Mouse (Mus musculus) CH12.LX (cell line): ENCODE measurements around the gene Ppm1n. TPM values are rescaled to one million over a fixed set of nuclear protein-coding genes. Genes with fewer than 3 reads are reported as not detected.

Experiments
- DNase-seq: peaks from one replicate; pipeline ENCODE4 v3.0.0-alpha.2; 2013; ENCODE audit errors: extremely low read depth
- H3K27ac ChIP-seq: 2 replicates; pipeline ENCODE4 v1.5.1; 2012; ENCODE audit warnings: low read depth, mild to moderate bottlenecking, control low read depth, moderate library complexity; ENCODE audit not compliant: insufficient read depth
- H3K27me3 ChIP-seq: replicated peaks from 2 replicates; pipeline ENCODE3; 2012; ENCODE audit warnings: inconsistent platforms
- H3K36me3 ChIP-seq, 2 experiments: replicated peaks in 1 of 2; 2 replicates each; pipeline versions ENCODE3 to v1.6.1; 2012; ENCODE audit warnings: inconsistent platforms in 1 of 2, low read length in 1 of 2, mild to moderate bottlenecking in 1 of 2, mixed read lengths in 1 of 2, moderate library complexity in 1 of 2; ENCODE audit not compliant: control insufficient read depth in 1 of 2, insufficient read depth in 1 of 2
- H3K4me1 ChIP-seq, 2 experiments: 2 replicates each; pipeline ENCODE4 v1.6.1; 2012; ENCODE audit warnings: inconsistent platforms in 1 of 2, moderate library complexity in 1 of 2; ENCODE audit not compliant: insufficient read depth in 2 of 2, control insufficient read depth in 1 of 2
- H3K4me2 ChIP-seq: 2 replicates; pipeline ENCODE4 v1.6.1; 2012; ENCODE audit warnings: low read depth, mild to moderate bottlenecking, control low read depth; ENCODE audit not compliant: poor library complexity, insufficient read depth, severe bottlenecking
- H3K4me3 ChIP-seq, 3 experiments: fragments of 150-350 bp in 1 of 3; sonication (generic) in 1 of 3; replicated peaks in 1 of 3; 2 replicates each; pipeline versions ENCODE3 to v1.5.1; 2011 to 2012; ENCODE audit warnings: low read depth in 2 of 3, low read length in 2 of 3, mild to moderate bottlenecking in 2 of 3, moderate library complexity in 2 of 3, control low read depth in 1 of 3, improper control_type of control experiment in 1 of 3, inconsistent platforms in 1 of 3, mixed read lengths in 1 of 3; ENCODE audit not compliant: poor library complexity in 1 of 3
- H3K79me2 ChIP-seq: replicated peaks from 2 replicates; pipeline ENCODE4 v1.6.1; 2012; ENCODE audit warnings: mild to moderate bottlenecking, moderate library complexity; ENCODE audit not compliant: control insufficient read depth, poor library complexity, insufficient read depth, severe bottlenecking; ENCODE audit errors: extremely low read depth
- H3K9ac ChIP-seq: 2 replicates; pipeline ENCODE4 v1.6.1; 2012; ENCODE audit warnings: low read depth, mild to moderate bottlenecking, control low read depth, moderate library complexity; ENCODE audit not compliant: insufficient read depth
- H3K9me3 ChIP-seq: replicated peaks from 2 replicates; pipeline ENCODE3; 2012; ENCODE audit warnings: low read length, inconsistent platforms, mixed read lengths
- BHLHE40 ChIP-seq: IDR thresholded peaks from 2 replicates; pipeline ENCODE4 v1.6.1; 2011; ENCODE audit warnings: mild to moderate bottlenecking, low read depth, low read length, improper control_type of control experiment
- CHD1 ChIP-seq: IDR thresholded peaks from 2 replicates; pipeline ENCODE4 v1.6.1; 2012; ENCODE audit warnings: low read depth, low read length, improper control_type of control experiment, inconsistent platforms
- CHD2 ChIP-seq: IDR thresholded peaks from 2 replicates; pipeline ENCODE4 v1.6.1; 2011; ENCODE audit warnings: low read length, improper control_type of control experiment
- CTCF ChIP-seq, 2 experiments: IDR thresholded peaks in 1 of 2; conservative IDR thresholded peaks in 1 of 2; 2 replicates each; pipeline ENCODE4 v1.5.1; 2011 to 2012; ENCODE audit warnings: low read depth in 2 of 2, low read length in 2 of 2, improper control_type of control experiment in 1 of 2, inconsistent platforms in 1 of 2, mild to moderate bottlenecking in 1 of 2, moderate library complexity in 1 of 2
- E2F4 ChIP-seq: IDR thresholded peaks from 2 replicates; pipeline ENCODE4 v1.6.1; 2011; ENCODE audit warnings: low read depth, low read length, improper control_type of control experiment; ENCODE audit not compliant: insufficient replicate concordance
- ELF1 ChIP-seq: IDR thresholded peaks from 2 replicates; pipeline ENCODE4 v1.6.1; 2014; ENCODE audit warnings: low read depth, mild to moderate bottlenecking, inconsistent platforms, low read length, improper control_type of control experiment
- EP300 ChIP-seq: IDR thresholded peaks from 2 replicates; pipeline ENCODE4 v1.6.1; 2011; ENCODE audit warnings: low read length, improper control_type of control experiment
- ETS1 ChIP-seq: conservative IDR thresholded peaks from 2 replicates; pipeline ENCODE4 v1.6.1; 2012; ENCODE audit warnings: low read depth, mild to moderate bottlenecking, inconsistent platforms, low read length, improper control_type of control experiment, moderate library complexity
- GABPA ChIP-seq: IDR thresholded peaks from 2 replicates; pipeline ENCODE4 v1.6.1; 2012; ENCODE audit warnings: low read depth, low read length, improper control_type of control experiment, inconsistent platforms; ENCODE audit not compliant: insufficient replicate concordance
- HCFC1 ChIP-seq: IDR thresholded peaks from 2 replicates; pipeline ENCODE4 v1.6.1; 2012; ENCODE audit warnings: low read depth, mild to moderate bottlenecking, inconsistent platforms, low read length, improper control_type of control experiment
- IRF4 ChIP-seq: IDR thresholded peaks from 2 replicates; pipeline ENCODE4 v1.6.1; 2014; ENCODE audit warnings: low read depth, mild to moderate bottlenecking, inconsistent platforms, low read length, improper control_type of control experiment
- JUN ChIP-seq: IDR thresholded peaks from 2 replicates; pipeline ENCODE4 v1.6.1; 2011; ENCODE audit warnings: low read depth, mild to moderate bottlenecking, low read length, improper control_type of control experiment, moderate library complexity; ENCODE audit not compliant: insufficient read depth
- JUND ChIP-seq: conservative IDR thresholded peaks from 2 replicates; pipeline ENCODE4 v1.6.1; 2011; ENCODE audit warnings: low read depth, low read length, improper control_type of control experiment
- KAT2A ChIP-seq: IDR thresholded peaks from 2 replicates; pipeline ENCODE4 v1.6.1; 2012; ENCODE audit warnings: low read length, improper control_type of control experiment, inconsistent platforms; ENCODE audit not compliant: insufficient replicate concordance
- MAFK ChIP-seq: IDR thresholded peaks from 2 replicates; pipeline ENCODE4 v1.6.1; 2011; ENCODE audit warnings: low read length, improper control_type of control experiment; ENCODE audit not compliant: insufficient replicate concordance
- MAX ChIP-seq: IDR thresholded peaks from 2 replicates; pipeline ENCODE4 v1.6.1; 2011; ENCODE audit warnings: low read length, improper control_type of control experiment
- MAZ ChIP-seq: IDR thresholded peaks from 2 replicates; pipeline ENCODE4 v1.6.1; 2012; ENCODE audit warnings: low read depth, mild to moderate bottlenecking, inconsistent platforms, low read length, improper control_type of control experiment, moderate library complexity
- MEF2A ChIP-seq: IDR thresholded peaks from 2 replicates; pipeline ENCODE4 v1.6.1; 2014; ENCODE audit warnings: low read depth, mild to moderate bottlenecking, inconsistent platforms, low read length, improper control_type of control experiment, borderline replicate concordance
- MYC ChIP-seq: IDR thresholded peaks from 2 replicates; pipeline ENCODE4 v1.6.1; 2011; ENCODE audit warnings: low read depth, mild to moderate bottlenecking, improper control_type of control experiment, low read length
- NELFE ChIP-seq: IDR thresholded peaks from 2 replicates; pipeline ENCODE4 v1.6.1; 2011; ENCODE audit warnings: low read depth, low read length, improper control_type of control experiment
- NRF1 ChIP-seq: IDR thresholded peaks from 2 replicates; pipeline ENCODE4 v1.6.1; 2014; ENCODE audit warnings: low read depth, mild to moderate bottlenecking, inconsistent platforms, low read length, improper control_type of control experiment, moderate library complexity
- PAX5 ChIP-seq: IDR thresholded peaks from 2 replicates; pipeline ENCODE4 v1.6.1; 2012; ENCODE audit warnings: low read length, inconsistent platforms, mixed read lengths
- POLR2A ChIP-seq: IDR thresholded peaks from 2 replicates; pipeline ENCODE4 v1.6.1; 2011; ENCODE audit warnings: low read depth, mild to moderate bottlenecking, improper control_type of control experiment, low read length
- POLR2AphosphoS2 ChIP-seq: IDR thresholded peaks from 2 replicates; pipeline ENCODE4 v1.6.1; 2011; ENCODE audit warnings: low read depth, low read length, improper control_type of control experiment
- RAD21 ChIP-seq: IDR thresholded peaks from 2 replicates; pipeline ENCODE4 v1.6.1; 2011; ENCODE audit warnings: low read depth, mild to moderate bottlenecking, low read length, improper control_type of control experiment, moderate library complexity
- RCOR1 ChIP-seq: conservative IDR thresholded peaks from 2 replicates; pipeline ENCODE4 v1.6.1; 2012; ENCODE audit warnings: low read depth, mild to moderate bottlenecking, inconsistent platforms, low read length, improper control_type of control experiment
- SIN3A ChIP-seq: IDR thresholded peaks from 2 replicates; pipeline ENCODE4 v1.6.1; 2012; ENCODE audit warnings: low read length, improper control_type of control experiment, inconsistent platforms
- SMC3 ChIP-seq: IDR thresholded peaks from 2 replicates; pipeline ENCODE4 v1.6.1; 2011; ENCODE audit warnings: low read depth, low read length, improper control_type of control experiment
- TBP ChIP-seq: conservative IDR thresholded peaks from 2 replicates; pipeline ENCODE4 v1.6.1; 2011; ENCODE audit warnings: low read depth, low read length, improper control_type of control experiment
- TCF12 ChIP-seq: IDR thresholded peaks from 2 replicates; pipeline ENCODE4 v1.6.1; 2014; ENCODE audit warnings: low read depth, mild to moderate bottlenecking, inconsistent platforms, low read length, improper control_type of control experiment
- UBTF ChIP-seq: IDR thresholded peaks from 2 replicates; pipeline ENCODE4 v1.6.1; 2012; ENCODE audit warnings: low read depth, mild to moderate bottlenecking, inconsistent platforms, low read length, improper control_type of control experiment, moderate library complexity
- USF1 ChIP-seq: IDR thresholded peaks from 2 replicates; pipeline ENCODE4 v1.6.1; 2014; ENCODE audit warnings: low read depth, mild to moderate bottlenecking, inconsistent platforms, low read length, improper control_type of control experiment
- USF2 ChIP-seq: conservative IDR thresholded peaks from 2 replicates; pipeline ENCODE4 v1.6.1; 2011; ENCODE audit warnings: low read depth, low read length, improper control_type of control experiment
- ZC3H11A ChIP-seq: IDR thresholded peaks from 2 replicates; pipeline ENCODE4 v1.6.1; 2012; ENCODE audit warnings: low read depth, mild to moderate bottlenecking, inconsistent platforms, low read length, improper control_type of control experiment
- ZKSCAN1 ChIP-seq: IDR thresholded peaks from 2 replicates; pipeline ENCODE4 v1.6.1; 2012; ENCODE audit warnings: low read depth, inconsistent platforms, low read length, improper control_type of control experiment, borderline replicate concordance
- ZMIZ1 ChIP-seq: IDR thresholded peaks from 2 replicates; pipeline ENCODE4 v1.6.1; 2012; ENCODE audit warnings: low read depth, mild to moderate bottlenecking, inconsistent platforms, low read length, improper control_type of control experiment
- ZNF384 ChIP-seq: IDR thresholded peaks from 2 replicates; pipeline ENCODE4 v1.6.1; 2012; ENCODE audit warnings: low read depth, low read length, improper control_type of control experiment, inconsistent platforms
- dilution Hi-C: fragments of 300-500 bp; cut with MboI; formaldehyde crosslinking; loops from 2 replicates; pipeline ENCODE4 v1.14.3; 2020; ENCODE audit warnings: low sequenced_read_pairs; ENCODE audit not compliant: extremely low pct_unique_long_range_greater_than_20kb, extremely low pct_ligation_motif_present
- in situ Hi-C: fragments of 300-500 bp; cut with MboI; formaldehyde crosslinking; loops from 3 replicates; pipeline ENCODE4 v1.14.3; 2019; ENCODE audit warnings: low sequenced_read_pairs, low pct_ligation_motif_present, low pct_unique_long_range_greater_than_20kb, mixed read lengths
- polyA plus RNA-seq: library from polyadenylated mRNA; unstranded; fragments of >175 nt; gene quantifications from 2 replicates; pipeline ENCODE4 v1.2.1, GENCODE M21; 2012; ENCODE audit warnings: low read depth; ENCODE audit not compliant: insufficient read length
- total RNA-seq, 2 experiments: library from RNA; depleted of rRNA; stranded (reverse); fragments of 300-350 nt in 1 of 2; fragments of >200 nt in 1 of 2; gene quantifications; 2 replicates each; pipeline ENCODE4 v1.2.3; 2012 to 2014

Gene Ppm1n
- total and polyA plus RNA-seq, 3 experiments: not detected

DNA sequence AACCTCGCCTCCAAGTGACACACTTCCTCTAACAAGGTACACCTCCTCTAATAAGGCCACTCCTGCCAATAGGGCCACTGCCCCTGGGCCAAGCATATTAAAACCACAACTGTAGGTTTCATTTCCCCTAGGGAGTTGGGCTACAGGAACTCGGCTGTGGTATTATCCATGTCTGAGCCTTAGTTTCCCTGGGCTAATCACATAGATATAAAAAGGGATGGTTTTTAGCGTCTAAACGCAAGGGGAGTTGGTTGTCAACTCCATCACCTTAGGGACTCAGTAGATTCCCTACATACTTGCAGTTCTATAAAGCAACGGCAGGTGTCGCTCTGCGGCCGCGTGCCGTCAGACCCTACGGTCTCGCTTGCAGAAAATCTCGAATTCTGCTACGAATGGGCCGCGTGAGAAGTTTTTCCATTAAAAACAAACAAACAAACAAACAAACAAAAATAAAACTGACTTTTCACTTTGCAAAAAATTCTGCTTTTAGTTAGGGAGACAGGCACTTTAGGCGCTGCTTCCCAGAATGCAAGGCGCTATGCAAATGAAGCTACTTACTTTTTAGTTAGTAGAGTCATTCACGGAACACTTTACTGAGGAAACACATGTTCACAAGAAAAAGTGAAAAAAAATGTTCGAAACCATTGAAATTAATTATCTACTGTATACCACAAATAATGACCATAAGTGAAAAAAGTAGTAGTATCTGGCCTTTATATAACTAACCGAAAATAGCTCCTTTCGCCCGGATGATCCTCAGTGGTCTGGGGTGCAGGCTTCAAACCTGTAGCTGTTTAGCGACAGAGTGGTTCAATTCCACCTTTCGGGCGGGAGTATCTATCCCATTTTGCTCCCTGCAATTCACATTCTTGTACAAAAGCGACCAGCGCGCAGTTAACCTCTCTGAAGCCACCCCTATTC, 20.9 kb upstream of the Ppm1n start:
- Histone ChIP-seq H3K9me3 (peaks cover 3% of the 10 kb centered on the region), H3K27ac (no peak overlapping the region), H3K79me2 (no peaks in the 10 kb centered on the region), H3K4me3 (peak overlapping the region; percentile 43 to 50 (median 48)), H3K4me1 (peaks cover 2 to 25% of the 10 kb centered on the region in 2 experiments; a peak in 3 of 4 replicates), H3K27me3 (peaks cover 40% of the 10 kb centered on the region), H3K36me3 (no peaks in the 10 kb centered on the region), H3K9ac (0 out of 2 replicates have a peak overlapping the region, but pooled peaks have one; percentile 33), H3K4me2 (peak overlapping the region; percentile 62)
- in situ Hi-C loops (no loop called here), dilution Hi-C loops (no loop called here)
- DNase-seq: peak; percentile 81
- TF ChIP-seq POLR2A (no peak), RCOR1 (0 out of 2 replicates have a peak, but pooled peaks have one; percentile 52), RAD21 (peak; percentile 93), NRF1 (peak; percentile 68), CHD1 (no peak), SIN3A (peak; percentile 74), ETS1 (no peak), ZNF384 (no peak), ZMIZ1 (no peak), ZKSCAN1 (no peak), TBP (peak; percentile 100), HCFC1 (peak; percentile 23; the same call in 1 of the 2 replicates), KAT2A (no peak), NELFE (peak; percentile 44; the same call in 1 of the 2 replicates), USF1 (no peak), TCF12 (peak; percentile 39; the same call in 1 of the 2 replicates), CHD2 (peak; percentile 62; the same call in 1 of the 2 replicates), PAX5 (no peak), IRF4 (0 out of 2 replicates have a peak, but pooled peaks have one; percentile 5), MAX (peak; percentile 56), GABPA (no peak), USF2 (no peak), JUND (no peak; the same call in 1 of the 2 replicates), ELF1 (peak; percentile 95), POLR2AphosphoS2 (no peak), CTCF (conservative IDR thresholded peaks at IDR 0.05 in 1 of 2, IDR thresholded peaks at IDR 0.05 in 1 of 2; ENCODE audit: low read depth in 2 of 2, low read length in 2 of 2) (peak; percentile 91 to 98), MEF2A (peak; percentile 80), EP300 (peak; percentile 43; the same call in 1 of the 2 replicates), BHLHE40 (no peak), UBTF (no peak), SMC3 (peak; percentile 98), MAFK (peak; percentile 97), MAZ (0 out of 2 replicates have a peak, but pooled peaks have one; percentile 34), JUN (no peak), MYC (peak; percentile 92), E2F4 (peak; percentile 80; the same call in 1 of the 2 replicates), ZC3H11A (peak; percentile 88)
